Mouse (Mus musculus) myocyte (in vitro differentiated cells): ENCODE measurements around the gene Dnal1.

Experiments
- E2F4 ChIP-seq: IDR thresholded peaks from one replicate; pipeline ENCODE4 v1.6.1; 2011; ENCODE audit warnings: mild to moderate bottlenecking, control low read depth, moderate library complexity; ENCODE audit not compliant: insufficient read depth
- MAX ChIP-seq: IDR thresholded peaks from one replicate; pipeline ENCODE4 v1.6.1; 2011; ENCODE audit warnings: low read depth, mild to moderate bottlenecking, control low read depth
- MYOG ChIP-seq, 3 experiments: IDR thresholded peaks; one replicate each; pipeline ENCODE4 v1.6.1; 2011; ENCODE audit warnings: control low read depth in 2 of 3, low read depth in 2 of 3, mild to moderate bottlenecking in 2 of 3; ENCODE audit not compliant: insufficient read length in 2 of 3, control insufficient read depth in 1 of 3, insufficient read depth in 1 of 3
- POLR2A ChIP-seq: IDR thresholded peaks from one replicate; pipeline ENCODE4 v1.6.1; 2011; ENCODE audit warnings: low read depth, mild to moderate bottlenecking, control low read depth, moderate library complexity; ENCODE audit not compliant: insufficient read length
- POLR2AphosphoS2 ChIP-seq: IDR thresholded peaks from one replicate; pipeline ENCODE4 v1.6.1; 2011; ENCODE audit warnings: low read depth, control low read depth; ENCODE audit not compliant: insufficient read length
- TCF12 ChIP-seq: IDR thresholded peaks from one replicate; pipeline ENCODE4 v1.6.1; 2011; ENCODE audit warnings: mild to moderate bottlenecking, control low read depth; ENCODE audit not compliant: poor library complexity, insufficient read depth, severe bottlenecking
- USF1 ChIP-seq: IDR thresholded peaks from one replicate; pipeline ENCODE4 v1.6.1; 2011; ENCODE audit warnings: low read depth, mild to moderate bottlenecking, control low read depth, moderate library complexity

GRCm38 (mm10) chr12:84187752-84188601, 73.8 kb downstream of the Dnal1 start:
- no peak for TF ChIP-seq MAX
- no peak for TF ChIP-seq POLR2A
- peak; percentile 35 for TF ChIP-seq POLR2AphosphoS2
- TF ChIP-seq TCF12 = no peak
- TF ChIP-seq MYOG (IDR thresholded peaks at IDR 0.05; ENCODE audit: control insufficient read depth in 1 of 3, insufficient read depth in 1 of 3, insufficient read length in 2 of 3, low read depth in 2 of 3) = peak in 1 of 3 experiments; percentile 13
- TF ChIP-seq E2F4 = no peak
- no peak for TF ChIP-seq USF1
